Mouse (Mus musculus): Measurements from ENCODE around the gene Akt2.

GRCm38 (mm10) chr7:27649723-27650122 is 58.4 kb downstream of the Akt2 start:
- TF ChIP-seq POLR2A (IDR thresholded peaks at IDR 0.05; ENCODE audit: borderline replicate concordance, extremely low read depth, low read depth, low read length) (no peak), CTCF (IDR thresholded peaks at IDR 0.05; ENCODE audit: insufficient read depth, low read length) (no peak)

Data from lung, adult 2 months (tissue).